Mouse (Mus musculus) small intestine, adult 2 months (tissue): ENCODE data around the gene Rsph10b.

Source experiments
- CTCF ChIP-seq: fragments of 200-500 bp; IDR thresholded peaks from 2 replicates; pipeline ENCODE4 v1.5.1; 2012; ENCODE audit warnings: low read depth, mild to moderate bottlenecking, control low read depth, inconsistent platforms, low read length, moderate library complexity, mixed read lengths; ENCODE audit not compliant: insufficient replicate concordance, insufficient read length; ENCODE audit errors: extremely low read depth
- POLR2A ChIP-seq: fragments of 200-500 bp; IDR thresholded peaks from 2 replicates; pipeline ENCODE4 v1.6.1; 2012; ENCODE audit warnings: low read depth, mild to moderate bottlenecking, control low read depth, inconsistent platforms, low read length, moderate library complexity

DNA sequence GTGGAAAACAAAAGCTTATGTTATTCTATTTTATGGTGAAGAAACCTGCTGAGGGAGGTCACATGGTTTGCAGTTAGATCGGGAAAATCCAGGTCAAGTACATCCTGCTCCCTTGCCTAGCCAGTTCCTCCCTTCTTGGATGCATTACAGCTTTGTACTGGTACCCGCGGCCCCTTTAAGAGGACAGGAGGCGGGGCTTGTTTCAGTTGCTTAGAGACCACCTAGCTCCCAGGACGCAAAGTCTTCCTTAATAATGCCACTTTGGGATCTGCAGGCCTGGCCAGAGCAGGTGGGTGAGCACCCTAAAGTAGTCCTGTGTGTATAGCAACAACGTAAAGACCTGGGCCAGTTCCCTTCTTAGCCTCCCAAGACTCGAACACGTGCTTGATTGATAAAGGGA, at the start of gene Rsph10b:
- TF ChIP-seq POLR2A, result no peak
- TF ChIP-seq CTCF, result no peak
